Mouse (Mus musculus): Measurements from ENCODE around the gene Lat2.
"Not testable (repeated sequence)": the region's sequence is repeated elsewhere in the genome, so short reads cannot be mapped to it uniquely, and the experiment has no call there.

Gene Lat2

DNA sequence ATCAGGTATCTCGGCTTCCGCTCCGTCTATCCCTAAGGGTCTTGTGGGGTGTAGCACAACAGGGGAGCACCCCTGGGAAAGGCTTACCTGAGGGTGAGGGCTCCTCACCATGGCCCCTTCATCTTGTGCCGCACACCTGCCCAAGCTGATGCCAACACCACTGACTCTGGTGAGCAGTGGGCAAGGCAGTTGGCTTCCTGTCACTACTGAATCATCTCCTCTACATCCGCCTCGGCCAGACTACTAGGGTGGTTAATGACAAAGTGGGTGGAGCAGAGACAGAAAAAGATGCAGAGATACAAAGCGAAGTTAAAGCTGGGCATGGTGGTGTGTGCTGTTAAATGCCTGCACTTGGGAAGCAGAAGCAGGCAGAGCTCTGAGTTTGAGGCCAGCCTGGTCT lies at the start of gene Lat2:
Gene Lat2, minus strand, starts transcription at position 224 of the 400 bp plus-strand sequence.
- no peak for DNase-seq (ENCODE audit: low spot score)

GRCm38 (mm10) chr5:134656708-134657107 lies 41.9 kb upstream of the Lat2 start:
- no peak for DNase-seq (ENCODE audit: low spot score)

GRCm38 (mm10) chr5:134652015-134652414 lies 37.2 kb upstream of the Lat2 start:
- no peak for DNase-seq (ENCODE audit: low spot score)

DNA sequence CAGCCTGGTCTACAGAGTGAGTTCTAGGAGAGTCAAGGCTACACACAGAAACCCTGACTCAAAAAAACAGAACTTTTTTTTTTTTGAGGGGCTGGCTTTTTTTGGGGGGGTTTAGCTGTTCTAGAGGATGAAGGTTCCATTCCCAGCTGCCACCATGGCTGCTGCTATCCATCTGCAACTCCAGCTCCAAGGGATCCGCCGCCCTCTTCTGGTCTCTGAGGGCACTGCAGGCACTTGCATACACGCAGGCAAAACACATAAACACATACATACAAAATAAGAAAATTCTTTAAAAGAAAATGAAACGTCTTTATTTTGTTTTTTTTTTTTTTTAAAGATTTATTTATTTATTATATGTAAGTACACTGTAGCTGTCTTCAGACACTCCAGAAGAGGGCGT lies 36.1 kb upstream of the Lat2 start:
- peak; percentile 33 for DNase-seq (ENCODE audit: low spot score)

DNA sequence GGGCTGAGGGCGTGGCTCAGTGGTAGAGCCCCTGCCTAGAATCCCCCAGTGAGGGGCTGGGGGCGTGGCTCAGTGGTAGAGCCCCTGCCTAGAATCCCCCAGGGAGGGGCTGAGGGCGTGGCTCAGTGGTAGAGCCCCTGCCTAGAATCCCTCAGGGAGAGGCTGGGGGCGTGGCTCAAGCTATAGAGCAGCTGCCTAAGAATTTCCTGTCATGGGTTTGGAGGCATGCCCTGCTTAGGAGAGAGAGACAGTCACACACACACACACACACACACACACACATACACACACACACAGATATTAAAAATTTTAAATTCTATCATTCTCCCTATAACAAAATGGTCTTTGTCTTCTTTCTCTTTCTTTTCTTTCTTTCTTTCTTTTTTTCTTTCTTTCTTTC lies 34.2 kb upstream of the Lat2 start:
- DNase-seq (ENCODE audit: low spot score): not testable (repeated sequence)

DNA sequence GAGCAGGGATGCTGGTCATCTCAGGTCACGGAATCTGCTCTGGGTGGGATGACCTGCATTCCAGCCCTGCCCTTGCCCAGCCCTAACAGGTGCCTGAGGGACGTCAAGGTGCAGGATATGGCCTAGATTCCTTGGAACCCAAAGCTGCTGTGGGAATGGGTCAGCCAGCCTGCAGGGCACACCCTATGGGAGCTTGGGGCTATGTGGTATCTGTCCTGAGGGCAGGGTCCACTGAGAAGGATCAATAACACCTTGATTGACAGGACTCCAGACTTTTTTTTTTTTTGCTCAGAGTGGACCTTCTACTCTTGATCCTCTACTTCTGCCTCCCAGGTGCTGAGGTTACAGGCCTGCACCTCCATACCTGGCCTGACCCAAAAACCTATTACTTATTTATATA lies 32.6 kb upstream of the Lat2 start:
- DNase-seq (ENCODE audit: low spot score): no peak

DNA sequence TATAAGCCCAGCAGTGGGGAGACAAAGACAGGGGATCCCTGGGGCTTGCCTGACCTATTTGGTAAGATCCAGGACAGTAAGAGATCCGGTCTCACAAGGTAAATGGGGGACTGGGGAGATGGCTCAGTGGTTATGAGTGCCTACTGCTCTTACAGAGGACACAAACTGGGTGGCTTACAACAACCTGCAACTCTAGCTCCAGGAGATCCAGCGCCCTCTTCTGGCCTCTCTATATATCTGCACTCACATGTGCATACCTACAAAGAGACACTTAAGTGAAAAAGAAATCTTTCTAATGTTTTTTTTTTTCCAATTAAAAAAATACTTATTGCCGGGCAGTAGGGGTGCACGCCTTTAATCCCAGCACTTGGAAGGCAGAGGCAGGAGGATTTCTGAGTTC lies 31.6 kb upstream of the Lat2 start:
- no peak for DNase-seq (ENCODE audit: low spot score)

GRCm38 (mm10) chr5:134644643-134645118 lies 29.9 kb upstream of the Lat2 start:
- DNase-seq (ENCODE audit: low spot score): no peak

- no peak for DNase-seq (ENCODE audit: low spot score)
Observed at GRCm38 (mm10) chr5:134644121-134644520, 29.3 kb upstream of the Lat2 start.

- DNase-seq (ENCODE audit: low spot score): no peak
Observed at GRCm38 (mm10) chr5:134640371-134640770, 25.5 kb upstream of the Lat2 start.

- DNase-seq (ENCODE audit: low spot score): peak; percentile 98
Observed at GRCm38 (mm10) chr5:134639269-134639682, 24.5 kb upstream of the Lat2 start, which contains the start of gene Eif4h. Gene Eif4h, minus strand, starts transcription at chr5:134639490.

- DNase-seq (ENCODE audit: low spot score): no peak
Observed at GRCm38 (mm10) chr5:134638461-134639268, 23.8 kb upstream of the Lat2 start.

DNA sequence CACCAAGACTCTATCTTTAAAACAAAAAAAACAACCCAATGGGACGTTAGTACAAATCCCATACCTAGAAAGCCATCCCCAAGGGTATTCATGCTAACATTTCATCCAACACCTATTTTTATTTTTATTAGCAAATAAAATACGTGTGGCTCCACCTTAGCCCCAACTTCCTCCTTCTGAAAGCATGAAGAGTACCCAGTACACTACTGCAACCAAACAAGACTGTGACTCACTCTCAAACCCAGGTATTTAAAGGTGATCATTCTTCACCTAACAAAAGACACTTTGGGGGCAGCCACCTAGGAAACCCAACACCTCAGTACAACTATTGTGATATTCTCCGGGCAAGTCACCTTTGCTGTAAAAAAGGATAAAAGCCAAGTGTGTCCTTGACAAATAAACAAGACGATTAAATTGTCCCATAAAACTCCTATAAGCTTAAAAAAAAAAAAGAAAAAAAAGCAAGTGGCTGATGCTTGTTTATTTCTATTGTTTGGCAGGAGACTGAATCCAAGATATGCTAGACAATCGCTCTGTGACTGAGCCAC lies 23.1 kb upstream of the Lat2 start:
- no peak for DNase-seq (ENCODE audit: low spot score)

GRCm38 (mm10) chr5:134632841-134633240 lies 18.0 kb upstream of the Lat2 start:
- no peak for DNase-seq (ENCODE audit: low spot score)

DNA sequence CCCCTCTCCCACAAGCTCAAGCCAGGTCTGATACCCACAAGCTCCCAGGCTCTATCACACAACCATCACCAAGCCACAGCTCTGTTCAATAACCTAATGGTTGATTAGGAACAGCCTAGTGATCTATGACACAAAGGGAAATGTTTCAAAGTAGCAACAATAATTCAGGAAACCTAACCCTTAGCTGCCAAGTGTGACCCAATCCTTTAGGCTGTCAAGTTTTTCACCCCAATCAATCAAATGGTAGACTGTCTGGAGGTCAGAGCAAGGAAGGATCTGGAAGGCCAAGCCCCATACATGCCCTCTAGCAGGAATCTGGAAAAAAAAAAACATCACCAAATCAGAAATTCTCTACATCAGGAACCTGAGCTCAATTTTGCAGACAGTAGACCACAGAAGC lies 16.0 kb upstream of the Lat2 start:
- DNase-seq (ENCODE audit: low spot score): no peak

DNA sequence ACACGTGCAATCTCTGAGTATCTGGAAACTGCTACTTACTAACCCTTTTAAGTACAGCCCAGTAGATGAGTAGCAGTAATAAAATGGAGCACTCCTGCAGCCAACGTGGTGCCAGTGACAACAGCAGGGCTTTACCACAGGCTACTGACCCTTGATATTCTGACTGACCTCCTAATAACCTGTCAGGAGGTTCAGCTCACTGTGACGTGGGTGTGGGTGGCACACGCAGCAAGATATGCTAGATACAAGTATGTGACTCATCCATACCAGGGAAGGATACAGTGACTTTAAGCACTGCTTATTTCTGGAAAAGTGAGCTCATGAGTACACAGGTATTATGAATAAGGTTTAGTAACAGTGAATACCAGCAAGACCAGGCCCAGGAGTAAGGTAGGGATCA lies 14.7 kb upstream of the Lat2 start:
- DNase-seq (ENCODE audit: low spot score): no peak

GRCm38 (mm10) chr5:134622069-134622468 lies 7.2 kb upstream of the Lat2 start:
- no peak for DNase-seq (ENCODE audit: low spot score)

DNA sequence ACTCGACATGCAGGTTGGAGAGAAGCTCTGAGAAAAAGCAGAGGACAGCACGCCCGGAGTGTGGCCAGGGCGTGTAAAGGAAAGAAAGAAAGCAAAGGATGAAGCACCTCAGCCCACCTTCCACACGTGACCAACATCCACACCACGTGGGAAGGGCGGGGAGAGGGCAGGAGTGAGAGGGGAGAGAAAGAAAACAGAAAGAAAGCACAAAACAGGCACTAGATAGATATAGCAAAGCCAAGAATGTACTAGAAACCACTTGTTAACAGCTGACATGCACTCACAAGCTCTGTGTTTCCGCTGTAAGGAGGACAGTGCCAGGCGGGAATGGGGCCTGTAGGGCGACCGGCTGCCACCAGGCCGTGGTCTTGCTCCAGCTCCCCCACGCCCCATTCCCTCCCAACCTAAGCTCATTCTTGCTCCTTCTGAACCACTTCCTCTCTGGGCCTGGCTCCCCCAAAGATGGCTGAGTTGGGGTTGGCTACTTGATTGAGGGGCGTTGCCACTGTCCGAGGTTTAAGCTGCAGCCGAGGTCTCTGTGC lies 6.3 kb upstream of the Lat2 start:
- DNase-seq (ENCODE audit: low spot score): no peak

DNA sequence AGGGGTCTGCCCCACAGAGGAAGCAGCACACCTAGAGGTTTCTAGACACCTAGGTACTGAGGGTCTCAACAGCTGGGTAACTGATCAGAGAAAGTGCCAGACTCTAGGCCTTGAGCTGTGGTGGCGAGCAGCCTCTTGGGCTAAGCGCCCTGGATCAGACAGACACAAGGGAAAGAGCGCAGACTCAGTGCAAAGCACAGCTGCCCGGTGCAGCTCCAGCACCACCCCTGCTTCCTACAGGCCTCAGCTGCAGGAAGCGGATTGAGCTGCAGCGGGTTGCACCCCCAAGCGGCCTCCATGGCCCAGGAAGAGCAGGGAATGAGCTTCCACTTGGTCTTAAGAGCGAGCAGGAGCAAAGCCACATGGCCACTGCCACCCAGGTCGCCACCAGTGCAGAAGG lies 5.6 kb upstream of the Lat2 start:
- DNase-seq (ENCODE audit: low spot score): no peak

- peak; percentile 71 for DNase-seq (ENCODE audit: low spot score)
Observed at GRCm38 (mm10) chr5:134617071-134617470, 2.2 kb upstream of the Lat2 start.

GRCm38 (mm10) chr5:134615780-134616179 lies 955 bp upstream of the Lat2 start:
- no peak for DNase-seq (ENCODE audit: low spot score)

DNA sequence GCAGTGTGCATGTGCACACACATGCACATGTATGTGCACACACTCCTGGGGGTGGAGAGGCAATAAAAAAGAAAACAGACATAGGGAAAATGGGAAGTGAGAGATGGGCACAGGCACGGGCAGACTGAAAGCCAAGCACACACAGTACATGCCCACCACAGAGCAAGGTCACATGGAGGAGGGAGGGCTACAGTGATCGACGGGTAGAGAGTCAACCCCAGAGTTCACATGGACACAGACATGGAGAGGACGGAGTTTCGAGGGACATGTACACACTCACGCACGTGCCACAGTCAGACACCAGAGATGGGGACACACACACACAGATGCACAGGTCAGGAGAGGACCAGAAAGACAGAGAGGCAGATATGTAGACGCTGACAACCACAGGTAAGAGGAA lies 555 bp upstream of the Lat2 start:
- DNase-seq (ENCODE audit: low spot score): no peak

DNA sequence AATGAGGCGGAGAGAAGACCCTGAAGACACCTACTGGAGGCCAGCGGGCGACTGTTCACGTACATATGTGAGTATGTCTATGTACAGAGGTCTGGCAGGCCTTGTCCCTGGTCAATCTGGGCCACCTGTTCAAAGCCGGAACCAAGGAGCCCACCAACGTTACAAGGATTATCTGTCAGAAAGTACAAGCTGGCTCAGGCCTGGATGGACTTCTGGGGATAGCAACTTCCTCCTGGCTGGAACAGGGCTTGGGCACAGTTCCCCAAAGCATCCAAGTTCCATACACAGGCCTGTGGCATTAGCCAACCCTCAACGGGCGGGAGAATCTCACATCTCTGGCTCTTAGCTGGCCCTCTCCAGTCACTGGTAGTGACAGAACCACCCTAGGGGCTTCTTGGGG lies 529 bp downstream of the Lat2 start:
- DNase-seq (ENCODE audit: low spot score): no peak

All from urinary bladder, postnatal 25 days (tissue).